Mouse (Mus musculus) lung, embryonic 14.5 days (tissue): ENCODE measurements around the gene Micu1. TPM values are rescaled to one million over a fixed set of nuclear protein-coding genes. Genes with fewer than 3 reads are reported as not detected.
"Not testable (repeated sequence)": the region's sequence is repeated elsewhere in the genome, so short reads cannot be mapped to it uniquely, and the experiment has no call there.

Source experiments
- ATAC-seq: fragments of 200-750 bp; cut with Nextera tagmentation; 2 replicates; pipeline ENCODE4 v1.8.0; 2017; ENCODE audit warnings: mild to moderate bottlenecking, moderate TSS enrichment, moderate library complexity; ENCODE audit not compliant: insufficient read depth
- DNase-seq: peaks from one replicate; pipeline ENCODE4 v3.0.0-alpha.2; 2015
- H3K27ac ChIP-seq: fragments of 300-500 bp; sonication (generic); 2 replicates; pipeline ENCODE4 v1.5.1; 2014; ENCODE audit warnings: low read depth, mild to moderate bottlenecking, moderate library complexity
- H3K27me3 ChIP-seq: fragments of 300-500 bp; sonication (generic); 2 replicates; pipeline ENCODE4 v1.6.1; 2014; ENCODE audit warnings: low read length, control low read depth; ENCODE audit not compliant: insufficient read depth
- H3K36me3 ChIP-seq: fragments of 300-500 bp; sonication (generic); 2 replicates; pipeline ENCODE4 v1.6.1; 2014; ENCODE audit warnings: control low read depth; ENCODE audit not compliant: insufficient read depth
- H3K4me1 ChIP-seq: fragments of 300-500 bp; sonication (generic); 2 replicates; pipeline ENCODE4 v1.6.1; 2014; ENCODE audit warnings: antibody characterized with exemption, control low read depth; ENCODE audit not compliant: insufficient read depth
- H3K4me2 ChIP-seq: fragments of 300-500 bp; sonication (generic); 2 replicates; pipeline ENCODE4 v1.6.1; 2014; ENCODE audit warnings: mild to moderate bottlenecking
- H3K4me3 ChIP-seq: fragments of 300-500 bp; sonication (generic); 2 replicates; pipeline ENCODE4 v1.5.1; 2014; ENCODE audit warnings: low read depth, low read length
- H3K9ac ChIP-seq: fragments of 300-500 bp; sonication (generic); 2 replicates; pipeline ENCODE4 v1.6.1; 2014
- H3K9me3 ChIP-seq: fragments of 300-500 bp; sonication (generic); 2 replicates; pipeline ENCODE4 v1.6.1; 2016; ENCODE audit warnings: low read depth, low read length, control low read depth
- CTCF ChIP-seq: IDR thresholded peaks from 2 replicates; pipeline ENCODE4 v1.5.1; 2016; ENCODE audit warnings: antibody characterized with exemption, low read depth
- WGBS: fragments of 180-500 bp; shearing (Covaris S2); extraction: QIAGEN DNeasy Blood & Tissue Kit; methylation state at CpG from one replicate; pipeline ENCODE4 v1.1.7; 2014; 5-methylcytosine and 5-hydroxymethylcytosine counted together
- polyA plus RNA-seq: library from polyadenylated mRNA; unstranded; fragments of >200 nt; fragmentation: Nextera tagmentation; extraction: Ambion mirVana; gene quantifications from 2 replicates; pipeline ENCODE4 v1.2.1, GENCODE M21; 2014

The Micu1 gene
- polyA plus RNA-seq, 1 experiment from 2014 or later: 83.9 TPM

DNA sequence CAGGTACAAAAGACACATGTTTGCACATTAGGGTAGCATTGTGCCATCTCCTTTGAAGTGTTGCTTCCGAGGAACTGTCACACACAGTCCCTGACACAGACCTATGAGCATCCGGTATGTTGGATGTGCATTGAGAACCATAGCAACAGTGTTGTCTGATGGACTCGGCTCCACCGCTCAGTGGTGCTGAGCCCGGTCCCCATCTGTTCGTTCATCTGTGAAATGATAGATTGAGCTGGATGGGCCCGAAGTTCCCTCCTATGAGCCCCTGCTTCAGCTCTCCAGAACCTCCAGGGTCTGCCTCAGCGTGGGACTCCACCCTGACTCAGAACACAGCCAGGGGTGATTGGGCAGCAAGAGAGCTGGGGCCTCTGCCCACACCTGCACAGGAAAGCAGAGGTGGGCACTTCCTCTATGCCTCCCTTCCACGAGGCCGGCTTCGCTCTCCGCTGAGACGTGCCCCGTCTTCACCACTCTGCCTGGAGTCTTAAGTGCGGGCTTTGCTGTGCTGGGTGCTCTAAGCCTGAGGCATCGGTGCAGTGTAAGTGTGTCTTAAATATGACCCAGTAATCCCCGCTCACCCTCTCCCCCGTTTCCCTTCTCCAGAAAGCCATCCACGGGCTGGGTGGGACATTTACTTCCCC, 162.1 kb downstream of the Micu1 start:
- H3K9me3 ChIP-seq: no peaks in the 10 kb centered on the region
- H3K4me2 ChIP-seq: no peak overlapping the region
- H3K36me3 ChIP-seq: peaks cover 13% of the 10 kb centered on the region
- DNase-seq (no peak), ATAC-seq (0 out of 2 replicates have a peak, but pooled peaks have one; percentile 10)
- no peak overlapping the region for H3K9ac ChIP-seq
- H3K4me1 ChIP-seq: no peaks in the 10 kb centered on the region
- no peaks in the 10 kb centered on the region for H3K27me3 ChIP-seq
- 72% methylated on average over 19 of the region's 19 CpGs for WGBS
- no peak overlapping the region for H3K4me3 ChIP-seq
- H3K27ac ChIP-seq: no peak overlapping the region
- no peak for TF ChIP-seq CTCF

DNA sequence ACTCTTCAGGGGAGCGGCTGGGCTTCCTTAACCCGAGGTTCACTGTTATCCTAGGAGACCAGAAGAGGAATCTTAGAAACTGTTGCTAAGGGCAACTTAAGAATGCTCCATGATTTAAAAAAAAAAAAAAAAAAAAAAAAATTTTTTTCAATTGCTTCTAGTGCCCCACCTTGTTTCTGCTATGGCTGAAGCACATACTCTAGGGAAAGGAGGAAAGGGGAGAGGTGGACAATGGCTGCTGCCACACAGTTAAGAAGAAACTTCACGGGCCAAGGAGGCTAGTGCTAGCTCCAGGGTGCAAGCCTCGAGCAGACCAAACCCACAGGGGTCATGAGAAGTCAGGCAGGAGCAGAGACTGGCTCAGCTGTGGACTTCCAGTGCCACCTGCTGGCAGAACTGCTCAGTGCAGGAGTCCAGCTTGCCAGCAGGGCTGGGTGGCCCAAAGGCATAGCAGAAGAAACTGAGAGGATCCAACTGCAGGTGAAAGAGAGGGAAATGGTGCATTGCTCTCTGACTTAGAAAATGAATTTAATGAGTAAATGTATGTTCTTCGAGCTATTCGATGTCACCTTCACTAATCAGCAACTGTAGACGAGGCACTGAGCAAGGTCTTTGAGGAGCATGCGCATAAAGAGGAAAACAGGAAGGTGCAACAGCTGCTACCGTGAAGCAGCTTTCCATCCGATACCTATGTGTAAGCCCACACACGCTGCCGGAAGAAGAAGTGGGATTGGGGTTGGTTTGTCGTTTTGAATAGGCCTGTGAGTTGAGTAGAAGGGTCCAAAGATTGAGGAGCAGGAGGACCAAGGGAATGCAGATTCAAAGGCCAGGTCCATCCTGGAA, 162.8 kb downstream of the Micu1 start:
- no peak overlapping the region for H3K9ac ChIP-seq
- peak; percentile 99 for TF ChIP-seq CTCF
- peaks cover 13% of the 10 kb centered on the region for H3K36me3 ChIP-seq
- H3K4me2 ChIP-seq: no peak overlapping the region
- ATAC-seq (peak; percentile 72), DNase-seq (peak; percentile 90)
- H3K27me3 ChIP-seq: no peaks in the 10 kb centered on the region
- H3K9me3 ChIP-seq: no peaks in the 10 kb centered on the region
- WGBS: 27% methylated on average over 13 of the region's 13 CpGs
- no peak overlapping the region for H3K4me3 ChIP-seq
- no peak overlapping the region for H3K27ac ChIP-seq
- H3K4me1 ChIP-seq: no peaks in the 10 kb centered on the region

DNA sequence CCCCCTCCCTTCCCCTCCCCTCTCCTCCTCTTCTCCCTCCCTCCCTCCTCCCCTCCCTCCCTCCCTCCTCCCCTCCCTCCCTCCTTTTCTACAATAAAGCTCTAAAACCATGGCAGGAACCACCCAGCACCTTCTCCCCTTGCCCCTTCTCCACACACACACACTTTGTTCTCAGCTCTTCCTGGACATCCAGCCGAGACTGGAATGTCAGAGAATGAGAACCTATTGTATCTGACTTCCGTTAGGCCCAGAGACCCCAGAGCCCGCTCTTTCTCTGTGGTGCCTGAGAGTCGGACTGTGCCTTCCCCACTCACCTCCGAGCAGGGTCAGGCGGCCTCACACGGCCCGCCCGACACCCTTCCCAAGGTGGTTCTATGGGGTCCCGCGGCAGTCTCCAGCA, 166.0 kb downstream of the Micu1 start:
- no peaks in the 10 kb centered on the region for H3K9me3 ChIP-seq
- no peak overlapping the region for H3K4me3 ChIP-seq
- no peaks in the 10 kb centered on the region for H3K4me1 ChIP-seq
- H3K27me3 ChIP-seq: no peaks in the 10 kb centered on the region
- no peak for ATAC-seq
- WGBS: 59% methylated on average over 11 of the region's 11 CpGs
- peaks cover 11% of the 10 kb centered on the region for H3K36me3 ChIP-seq
- H3K27ac ChIP-seq: no peak overlapping the region
- DNase-seq: no peak
- no peak for TF ChIP-seq CTCF
- H3K9ac ChIP-seq: no peak overlapping the region
- no peak overlapping the region for H3K4me2 ChIP-seq

DNA sequence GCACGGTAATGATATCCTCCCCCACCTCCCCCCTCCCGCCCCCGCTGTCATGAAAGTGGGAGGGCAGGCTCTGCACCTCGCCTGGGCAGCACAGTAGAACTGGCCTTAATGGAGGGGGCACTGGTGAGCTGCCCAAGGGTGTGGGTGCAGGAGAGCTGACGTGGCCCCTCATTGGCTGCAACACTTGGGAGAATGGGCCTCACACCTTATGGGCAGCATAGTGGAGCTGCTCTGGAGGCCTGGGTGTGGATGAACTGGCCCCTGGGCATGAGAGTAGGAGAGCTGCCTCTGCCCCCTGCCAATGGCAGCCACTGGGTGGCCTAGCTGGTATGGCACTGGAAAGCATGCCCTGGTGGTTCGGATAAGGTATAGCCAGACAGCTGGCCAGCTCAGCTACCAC, 167.8 kb downstream of the Micu1 start:
- no peak overlapping the region for H3K9ac ChIP-seq
- DNase-seq: no peak
- no peak for ATAC-seq
- WGBS: 87% methylated on average over 6 of the region's 6 CpGs
- no peak overlapping the region for H3K4me3 ChIP-seq
- 0 out of 2 replicates have a peak, but pooled peaks have one; percentile 16 for TF ChIP-seq CTCF
- H3K27me3 ChIP-seq: no peaks in the 10 kb centered on the region
- H3K36me3 ChIP-seq: no peaks in the 10 kb centered on the region
- H3K4me2 ChIP-seq: no peak overlapping the region
- H3K4me1 ChIP-seq: no peaks in the 10 kb centered on the region
- no peak overlapping the region for H3K27ac ChIP-seq
- no peaks in the 10 kb centered on the region for H3K9me3 ChIP-seq

DNA sequence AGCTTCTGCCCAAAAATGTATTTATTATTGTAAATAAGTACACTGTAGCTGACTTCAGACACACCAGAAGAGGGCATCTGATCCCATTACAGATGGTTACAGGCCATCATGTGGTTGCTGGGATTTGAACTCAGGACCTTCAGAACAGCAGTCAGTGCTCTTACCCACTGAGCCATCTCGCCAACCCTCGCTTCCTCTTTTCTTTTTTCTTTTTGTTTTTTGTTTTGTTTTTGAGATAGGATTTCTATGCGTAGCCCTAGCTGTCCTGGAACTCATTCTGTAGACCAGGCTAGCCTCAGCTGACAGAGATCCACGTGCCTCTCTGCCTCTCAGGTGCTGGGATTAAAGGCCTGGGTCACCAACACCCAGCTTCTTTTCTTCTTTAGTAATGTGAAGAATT, 170.4 kb downstream of the Micu1 start:
- H3K27ac ChIP-seq, ATAC-seq, H3K9me3 ChIP-seq, H3K9ac ChIP-seq, H3K4me3 ChIP-seq, H3K4me1 ChIP-seq, H3K27me3 ChIP-seq, H3K4me2 ChIP-seq, DNase-seq, H3K36me3 ChIP-seq: not testable (repeated sequence)
- WGBS: 86% methylated on average over 4 of the region's 4 CpGs

DNA sequence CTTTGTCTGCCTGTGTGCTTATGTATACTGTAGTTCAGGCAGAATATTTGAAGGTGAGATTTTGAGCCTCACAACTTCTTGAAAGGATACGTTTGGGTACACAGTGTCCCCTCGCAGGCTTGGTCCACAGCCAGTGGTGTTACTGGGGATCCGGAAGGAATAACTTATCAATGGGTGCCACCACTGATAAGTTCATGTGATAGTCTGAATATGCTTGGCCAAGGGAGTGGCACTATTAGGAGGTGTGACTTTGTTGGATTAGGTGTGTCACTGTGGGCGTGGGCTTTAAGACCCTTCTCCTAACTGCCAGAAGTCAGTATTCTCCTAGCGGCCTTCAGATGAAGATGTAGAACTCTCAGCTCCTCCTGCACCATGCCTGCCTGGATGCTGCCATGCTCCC, 170.9 kb downstream of the Micu1 start:
- no peak overlapping the region for H3K4me3 ChIP-seq
- H3K4me1 ChIP-seq: no peaks in the 10 kb centered on the region
- no peak overlapping the region for H3K4me2 ChIP-seq
- no peak overlapping the region for H3K9ac ChIP-seq
- WGBS: 74% methylated on average over 5 of the region's 5 CpGs
- no peak for TF ChIP-seq CTCF
- no peak overlapping the region for H3K27ac ChIP-seq
- no peaks in the 10 kb centered on the region for H3K27me3 ChIP-seq
- no peaks in the 10 kb centered on the region for H3K9me3 ChIP-seq
- ATAC-seq (no peak), DNase-seq (no peak)
- H3K36me3 ChIP-seq: no peaks in the 10 kb centered on the region

DNA sequence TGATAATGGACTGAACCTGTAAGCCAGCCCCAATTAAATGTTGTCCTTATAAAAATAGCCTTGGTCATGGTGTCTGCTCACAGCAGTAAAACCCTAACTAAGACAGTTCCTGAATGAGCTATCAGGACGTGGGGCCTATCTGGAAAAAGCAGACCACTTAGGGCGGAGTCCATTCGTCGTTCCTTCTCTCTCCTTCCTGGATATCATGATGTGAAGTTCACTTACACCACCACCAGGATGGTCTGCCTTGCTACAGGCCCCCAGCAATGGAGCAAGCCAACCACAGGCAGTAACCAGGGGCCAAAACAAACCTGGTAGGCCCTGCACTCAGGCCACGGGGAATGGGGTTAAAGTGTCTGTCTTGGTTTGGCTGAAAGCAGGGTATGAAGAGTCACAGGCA, 171.3 kb downstream of the Micu1 start:
- Histone ChIP-seq H3K27me3 (no peaks in the 10 kb centered on the region), H3K4me1 (no peaks in the 10 kb centered on the region), H3K4me3 (no peak overlapping the region), H3K4me2 (no peak overlapping the region), H3K9me3 (no peaks in the 10 kb centered on the region), H3K9ac (no peak overlapping the region), H3K27ac (no peak overlapping the region), H3K36me3 (no peaks in the 10 kb centered on the region)
- DNase-seq (no peak), ATAC-seq (no peak; the same call in 1 of the 2 replicates)
- TF ChIP-seq CTCF: no peak
- WGBS: 68% methylated on average over 5 of the region's 5 CpGs
